Mouse (Mus musculus): ENCODE data around the gene Snrpc. TPM values are rescaled to one million over a fixed set of nuclear protein-coding genes. Genes with fewer than 3 reads are reported as not detected.

Snrpc gene
- polyA plus RNA-seq, 1 experiment from 2014 or later: 274 TPM

DNA sequence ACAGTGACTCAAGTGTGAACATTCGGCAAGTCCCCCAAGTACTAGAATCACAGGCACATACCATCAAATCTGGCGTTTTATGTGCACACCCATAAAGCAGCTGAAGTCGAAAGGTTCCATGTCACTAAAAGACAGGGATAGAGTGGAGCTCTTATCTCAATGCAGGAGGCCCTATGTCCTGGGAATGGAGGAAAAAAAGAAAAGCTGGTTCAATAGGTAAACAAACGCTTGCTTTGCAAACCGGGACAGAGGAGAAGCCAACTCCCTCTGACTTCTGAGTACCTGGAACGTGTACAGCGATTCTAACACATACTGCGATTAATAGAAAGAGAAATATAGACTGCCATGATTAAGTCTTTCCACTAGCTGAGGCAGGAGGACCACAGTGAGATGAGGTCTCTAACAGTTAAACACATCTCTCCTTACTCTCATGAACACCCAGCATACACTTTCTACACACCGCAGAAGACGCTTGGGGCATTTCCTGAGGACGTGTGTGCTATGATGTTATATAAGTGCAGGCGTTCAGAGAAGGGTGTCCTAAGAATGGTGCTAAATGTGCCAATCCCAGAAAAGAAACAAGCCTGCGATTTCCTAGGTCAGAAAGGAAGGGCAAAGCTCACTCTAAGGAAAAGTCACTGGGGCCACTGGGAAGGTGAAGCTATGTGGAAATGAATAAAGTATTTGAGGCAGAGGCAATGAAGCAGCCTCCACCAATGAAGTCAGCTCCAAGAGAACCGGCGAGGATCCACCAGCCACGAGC, 27.2 kb upstream of the Snrpc start:
- Histone ChIP-seq H3K4me1 (ENCODE audit: control insufficient read depth, insufficient read depth, low read length) (no peaks in the 10 kb centered on the region), H3K27ac (replicated peaks; ENCODE audit: low read depth, low read length) (no peak overlapping the region), H3K4me2 (ENCODE audit: low read depth, low read length) (no peak overlapping the region), H3K36me3 (ENCODE audit: control insufficient read depth, insufficient read depth, low read length) (no peaks in the 10 kb centered on the region), H3K9ac (ENCODE audit: low read depth, low read length) (no peak overlapping the region), H3K4me3 (ENCODE audit: low read depth, low read length) (no peak overlapping the region), H3K9me3 (ENCODE audit: control insufficient read depth, low read length) (no peaks in the 10 kb centered on the region), H3K27me3 (replicated peaks; ENCODE audit: control insufficient read depth, insufficient read depth, low read length) (no peaks in the 10 kb centered on the region)
- DNase-seq (ENCODE audit: low spot score) (no peak), ATAC-seq (ENCODE audit: low read depth) (no peak)
- 88% methylated on average over 16 of the region's 16 CpGs for WGBS

GRCm38 (mm10) chr17:27811980-27812379, 26.0 kb upstream of the Snrpc start:
- 80% methylated on average over 3 of the region's 3 CpGs for WGBS
- no peak for DNase-seq (ENCODE audit: low spot score)
- no peak overlapping the region for H3K27ac ChIP-seq (replicated peaks; ENCODE audit: low read depth, low read length)

DNA sequence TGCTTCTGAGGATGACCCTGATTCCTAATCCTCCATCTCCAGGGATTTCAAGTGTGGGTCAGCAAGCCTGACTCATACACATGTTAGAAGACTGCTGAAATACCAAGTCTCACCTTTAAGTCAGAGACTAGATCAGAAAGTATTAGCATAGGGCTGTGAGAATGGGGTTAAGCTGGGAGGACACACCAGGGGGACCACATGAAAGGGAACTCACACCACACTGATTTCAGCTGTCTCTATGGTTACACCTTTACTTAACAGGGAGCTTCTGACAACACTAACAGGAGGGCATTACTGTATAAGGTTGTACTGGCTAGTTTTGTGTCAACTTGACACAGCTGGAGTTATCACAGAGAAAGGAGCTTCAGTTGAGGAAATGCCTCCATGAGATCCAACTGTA, 23.3 kb upstream of the Snrpc start:
- H3K9me3 ChIP-seq (ENCODE audit: control insufficient read depth, low read length): no peaks in the 10 kb centered on the region
- H3K27ac ChIP-seq (replicated peaks; ENCODE audit: low read depth, low read length): no peak overlapping the region
- H3K4me2 ChIP-seq (ENCODE audit: low read depth, low read length): no peak overlapping the region
- H3K9ac ChIP-seq (ENCODE audit: low read depth, low read length): no peak overlapping the region
- H3K4me3 ChIP-seq (ENCODE audit: low read depth, low read length): no peak overlapping the region
- H3K36me3 ChIP-seq (ENCODE audit: control insufficient read depth, insufficient read depth, low read length): no peaks in the 10 kb centered on the region
- H3K4me1 ChIP-seq (ENCODE audit: control insufficient read depth, insufficient read depth, low read length): peaks cover 6% of the 10 kb centered on the region; the same call in 1 of the 2 replicates
- DNase-seq (ENCODE audit: low spot score) (no peak), ATAC-seq (ENCODE audit: low read depth) (no peak)
- H3K27me3 ChIP-seq (replicated peaks; ENCODE audit: control insufficient read depth, insufficient read depth, low read length): no peaks in the 10 kb centered on the region

More at GRCm38 (mm10) chr17:27811980-27812379, 26.0 kb upstream of the Snrpc start:
- Histone ChIP-seq H3K4me1 (ENCODE audit: control insufficient read depth, insufficient read depth, low read length) (no peaks in the 10 kb centered on the region), H3K4me2 (ENCODE audit: low read depth, low read length) (no peak overlapping the region), H3K36me3 (ENCODE audit: control insufficient read depth, insufficient read depth, low read length) (no peaks in the 10 kb centered on the region), H3K27me3 (replicated peaks; ENCODE audit: control insufficient read depth, insufficient read depth, low read length) (no peaks in the 10 kb centered on the region), H3K9me3 (ENCODE audit: control insufficient read depth, low read length) (no peaks in the 10 kb centered on the region), H3K4me3 (ENCODE audit: low read depth, low read length) (no peak overlapping the region), H3K9ac (ENCODE audit: low read depth, low read length) (no peak overlapping the region)
- ATAC-seq (ENCODE audit: low read depth): no peak

GRCm38 (mm10) chr17:27819011-27819410, 18.9 kb upstream of the Snrpc start:
- DNase-seq (ENCODE audit: low spot score) (no peak), ATAC-seq (ENCODE audit: low read depth) (no peak)
- no peaks in the 10 kb centered on the region for H3K27me3 ChIP-seq (replicated peaks; ENCODE audit: control insufficient read depth, insufficient read depth, low read length)
- H3K27ac ChIP-seq (replicated peaks; ENCODE audit: low read depth, low read length): no peak overlapping the region
- H3K9ac ChIP-seq (ENCODE audit: low read depth, low read length): peak overlapping the region; percentile 95
- H3K4me2 ChIP-seq (ENCODE audit: low read depth, low read length): peak overlapping the region; percentile 67
- no peaks in the 10 kb centered on the region for H3K36me3 ChIP-seq (ENCODE audit: control insufficient read depth, insufficient read depth, low read length)
- WGBS: 5% methylated on average over 7 of the region's 7 CpGs
- peaks cover 12% of the 10 kb centered on the region for H3K4me1 ChIP-seq (ENCODE audit: control insufficient read depth, insufficient read depth, low read length)
- peak overlapping the region; percentile 97 for H3K4me3 ChIP-seq (ENCODE audit: low read depth, low read length)
- no peaks in the 10 kb centered on the region for H3K9me3 ChIP-seq (ENCODE audit: control insufficient read depth, low read length)

GRCm38 (mm10) chr17:27819521-27819970, 18.4 kb upstream of the Snrpc start:
- Histone ChIP-seq H3K4me2 (ENCODE audit: low read depth, low read length) (peak overlapping the region; percentile 67), H3K9ac (ENCODE audit: low read depth, low read length) (peak overlapping the region; percentile 95)
- no peak for ATAC-seq (ENCODE audit: low read depth)

DNA sequence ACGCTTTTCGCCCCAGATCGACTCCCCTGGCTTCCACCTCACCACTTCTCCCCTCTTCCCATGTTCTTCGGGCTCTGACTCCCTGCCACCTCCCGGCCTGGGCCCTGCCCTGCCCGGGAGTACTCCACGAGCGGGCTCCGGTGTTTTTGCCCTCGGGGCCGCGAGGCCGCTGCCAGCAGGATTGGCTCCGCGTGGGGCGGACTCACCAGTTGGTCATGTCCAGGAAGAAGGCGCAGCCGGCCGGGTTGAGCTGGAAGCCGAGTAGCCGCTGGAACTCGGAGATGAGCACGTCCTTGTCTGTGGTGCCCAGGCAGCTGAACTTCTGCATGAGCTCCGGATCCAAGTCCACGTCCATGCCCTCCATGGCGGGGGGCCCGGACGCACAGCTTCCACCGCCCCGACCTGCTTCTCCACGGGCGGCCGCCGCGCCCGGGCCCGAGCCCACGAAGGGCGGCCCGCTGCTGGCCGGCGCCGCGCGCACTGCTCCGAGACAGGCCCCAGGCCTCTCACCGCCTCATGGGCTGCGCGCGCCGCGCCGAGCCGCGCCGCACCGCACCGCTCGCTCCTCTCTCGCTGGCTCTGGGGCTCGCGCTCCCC, 17.9 kb upstream of the Snrpc start:
- H3K4me3 ChIP-seq (ENCODE audit: low read depth, low read length): peak overlapping the region; percentile 97
- peak; percentile 23 for DNase-seq (ENCODE audit: low spot score)
- peaks cover 12% of the 10 kb centered on the region for H3K4me1 ChIP-seq (ENCODE audit: control insufficient read depth, insufficient read depth, low read length)
- no peaks in the 10 kb centered on the region for H3K27me3 ChIP-seq (replicated peaks; ENCODE audit: control insufficient read depth, insufficient read depth, low read length)
- peak overlapping the region; percentile 95 for H3K9ac ChIP-seq (ENCODE audit: low read depth, low read length)
- WGBS: under 1% methylated on average over 23 of the region's 62 CpGs
- no peaks in the 10 kb centered on the region for H3K36me3 ChIP-seq (ENCODE audit: control insufficient read depth, insufficient read depth, low read length)
- H3K4me2 ChIP-seq (ENCODE audit: low read depth, low read length): peak overlapping the region; percentile 67
- peak overlapping the region; percentile 87 for H3K27ac ChIP-seq (replicated peaks; ENCODE audit: low read depth, low read length)
- peak; percentile 84 for ATAC-seq (ENCODE audit: low read depth)
- no peaks in the 10 kb centered on the region for H3K9me3 ChIP-seq (ENCODE audit: control insufficient read depth, low read length)

More at GRCm38 (mm10) chr17:27819521-27819970, 18.4 kb upstream of the Snrpc start:
- Histone ChIP-seq H3K27ac (replicated peaks; ENCODE audit: low read depth, low read length) (peak overlapping the region; percentile 87), H3K4me1 (ENCODE audit: control insufficient read depth, insufficient read depth, low read length) (peaks cover 12% of the 10 kb centered on the region), H3K4me3 (ENCODE audit: low read depth, low read length) (peak overlapping the region; percentile 97), H3K9me3 (ENCODE audit: control insufficient read depth, low read length) (no peaks in the 10 kb centered on the region), H3K27me3 (replicated peaks; ENCODE audit: control insufficient read depth, insufficient read depth, low read length) (no peaks in the 10 kb centered on the region), H3K36me3 (ENCODE audit: control insufficient read depth, insufficient read depth, low read length) (no peaks in the 10 kb centered on the region)
- WGBS: under 1% methylated on average over 20 of the region's 20 CpGs
- peak; percentile 27 for DNase-seq (ENCODE audit: low spot score)

- Histone ChIP-seq H3K4me2 (ENCODE audit: low read depth, low read length) (peak within 1 kb of the TSS; percentile 68), H3K36me3 (ENCODE audit: control insufficient read depth, insufficient read depth, low read length) (no peaks in the 10 kb centered on the region), H3K9ac (ENCODE audit: low read depth, low read length) (peak within 1 kb of the TSS; percentile 95), H3K9me3 (ENCODE audit: control insufficient read depth, low read length) (no peaks in the 10 kb centered on the region), H3K27ac (replicated peaks; ENCODE audit: low read depth, low read length) (peak within 1 kb of the TSS; percentile 87), H3K27me3 (replicated peaks; ENCODE audit: control insufficient read depth, insufficient read depth, low read length) (no peaks in the 10 kb centered on the region), H3K4me1 (ENCODE audit: control insufficient read depth, insufficient read depth, low read length) (peaks cover 12% of the 10 kb centered on the region), H3K4me3 (ENCODE audit: low read depth, low read length) (peak within 1 kb of the TSS; percentile 97)
- ATAC-seq (ENCODE audit: low read depth): peak; percentile 97
- 4% methylated on average over 19 of the region's 56 CpGs for WGBS
- peak; percentile 98 for DNase-seq (ENCODE audit: low spot score)
Observed at GRCm38 (mm10) chr17:27820568-27821406, 17.2 kb upstream of the Snrpc start, which contains the start of gene D17Wsu92e. Gene D17Wsu92e, minus strand, starts transcription at chr17:27820648.

Measured in embryonic facial prominence, embryonic 14.5 days (tissue).